Mouse (Mus musculus) lung, postnatal 10 days (tissue): ENCODE measurements at regions not wholly inside any gene's neighbourhood (a gene's known extent, or its start where the extent isn't known, plus 50 kb on each side); places are given as distances from the start of the nearest gene placed in this dataset.

Source experiments
- DNase-seq: peaks from one replicate; pipeline ENCODE4 v3.0.0; 2021

DNA sequence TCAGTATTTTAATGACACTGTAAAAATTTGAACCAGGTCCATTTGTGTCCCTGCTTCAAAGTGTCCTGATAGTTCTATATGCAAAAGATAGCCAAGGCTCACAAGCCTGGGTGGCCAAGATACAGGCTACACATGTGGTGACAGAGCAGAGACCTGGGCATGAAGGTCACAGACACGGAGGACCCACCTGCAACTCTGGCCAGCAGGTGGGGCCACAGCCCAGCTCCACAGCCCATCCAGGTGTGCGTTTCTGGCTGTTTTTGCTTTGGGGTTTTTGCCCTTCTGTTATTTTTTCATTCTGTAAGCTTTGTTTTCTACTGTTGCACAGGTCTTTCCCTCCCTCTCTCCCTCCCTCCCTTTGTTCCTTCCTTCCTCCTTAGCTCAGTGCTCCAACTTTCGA lies 399.4 kb upstream of the Rora start:
- DNase-seq = no peak

DNA sequence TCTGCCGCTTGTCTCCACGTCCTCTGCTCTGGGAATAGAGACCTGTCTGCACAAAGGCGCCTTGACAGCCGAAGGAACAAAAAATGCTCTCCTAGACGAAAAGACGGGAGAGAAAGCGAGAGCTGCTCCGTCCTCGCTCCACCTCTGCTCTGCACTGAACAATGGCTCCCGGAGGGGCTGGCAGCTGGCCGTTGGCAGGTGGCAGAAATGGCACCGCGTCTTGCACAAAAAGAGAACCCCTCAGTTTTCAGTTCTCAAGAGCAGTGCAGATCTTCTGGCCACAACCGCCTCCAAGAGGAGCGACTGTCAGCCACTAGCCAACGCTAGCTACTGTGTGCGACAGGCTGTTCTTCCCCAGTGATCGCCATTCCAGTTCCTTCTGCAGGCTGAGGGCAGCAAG lies 385.0 kb upstream of the Rora start:
- DNase-seq = no peak

DNA sequence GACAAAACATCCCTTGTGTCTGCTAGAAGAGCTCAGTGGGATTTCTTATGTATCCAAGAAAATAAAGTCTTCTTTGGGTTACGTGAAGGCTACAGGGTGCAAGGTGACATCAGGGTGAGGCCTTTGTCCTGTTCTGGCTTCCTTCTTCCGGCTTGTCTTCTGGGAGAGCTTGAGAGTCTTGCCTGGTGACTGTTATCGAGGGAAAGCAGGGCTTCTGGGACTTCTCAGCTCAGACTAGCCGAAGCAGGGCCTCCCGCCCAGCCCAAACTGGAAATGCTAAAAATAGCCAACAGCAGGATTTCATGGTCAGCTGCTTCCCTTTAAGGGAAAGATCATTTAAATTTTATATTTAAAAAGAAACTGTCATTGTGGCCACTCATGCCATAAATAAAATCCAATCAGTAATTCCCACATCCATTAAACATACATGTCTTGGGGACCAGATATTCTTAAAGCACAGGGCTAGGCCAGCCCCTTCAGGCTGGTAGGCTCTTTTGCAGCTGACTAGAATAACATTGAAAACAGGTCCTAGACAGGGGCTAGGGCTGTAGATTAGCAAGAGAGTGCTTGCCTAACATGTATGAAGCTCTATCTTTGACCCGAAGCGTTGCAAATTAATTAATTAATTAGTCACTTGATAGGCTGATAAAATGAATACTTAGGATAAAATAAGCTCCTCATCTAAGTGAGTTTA lies 351.2 kb upstream of the Rora start:
- DNase-seq = peak; percentile 51

DNA sequence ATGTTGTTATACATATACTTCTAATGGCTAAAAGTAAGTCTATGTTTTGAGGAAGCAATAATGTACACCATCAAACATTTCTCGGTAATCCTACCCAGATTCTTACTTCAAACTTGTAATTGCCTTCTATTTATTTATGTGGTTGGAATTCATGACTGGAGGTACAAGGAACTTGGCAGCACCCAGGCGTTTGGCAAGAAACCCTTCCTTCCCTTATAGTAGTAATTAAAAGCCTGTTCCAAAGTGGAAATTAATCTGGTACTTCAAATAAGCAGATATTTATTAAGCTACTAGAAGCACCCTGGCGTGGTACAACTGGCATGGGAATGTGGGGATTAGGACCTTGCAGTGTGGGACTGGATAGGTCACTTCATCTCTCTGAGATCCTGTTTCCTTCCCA lies 322.9 kb upstream of the Rora start:
- DNase-seq = no peak

DNA sequence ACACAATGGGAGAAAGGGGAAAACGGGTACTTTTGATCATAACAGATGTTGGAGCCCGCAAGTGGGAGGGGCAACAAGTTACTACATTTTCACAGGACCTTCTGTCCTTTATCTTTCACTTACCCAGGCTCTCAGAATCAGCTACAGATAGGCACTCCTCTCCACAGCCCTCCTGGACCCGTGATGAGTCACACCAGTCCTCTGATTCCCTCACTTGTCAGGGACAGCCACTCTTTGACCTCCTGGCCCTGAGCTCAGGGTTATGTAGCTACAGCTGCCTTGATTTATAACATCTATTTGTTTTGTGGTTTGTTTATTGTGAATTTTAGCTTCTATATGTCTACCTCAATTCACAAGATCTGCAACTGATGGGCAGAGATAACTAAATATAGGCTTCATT lies 312.7 kb upstream of the Rora start:
- no peak for DNase-seq

DNA sequence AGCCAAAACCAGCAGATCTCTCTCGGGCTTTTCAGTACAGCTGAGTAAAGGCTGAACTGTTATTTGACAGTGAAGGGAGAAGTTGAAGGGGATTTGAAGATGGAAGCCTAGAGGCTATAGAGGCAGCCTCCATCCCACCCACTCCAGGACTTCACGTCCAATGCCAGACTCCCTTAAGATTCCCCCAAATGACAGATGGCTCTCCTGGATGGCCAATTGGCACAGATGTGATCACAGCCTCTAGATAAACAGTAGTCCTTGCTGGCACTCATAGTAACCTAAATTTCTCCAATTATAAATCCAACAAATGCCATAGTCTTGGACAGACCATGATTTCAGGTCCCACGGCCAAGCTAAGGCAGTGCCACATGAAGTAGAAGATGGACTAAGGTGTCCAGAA lies 312.1 kb upstream of the Rora start:
- DNase-seq = no peak

DNA sequence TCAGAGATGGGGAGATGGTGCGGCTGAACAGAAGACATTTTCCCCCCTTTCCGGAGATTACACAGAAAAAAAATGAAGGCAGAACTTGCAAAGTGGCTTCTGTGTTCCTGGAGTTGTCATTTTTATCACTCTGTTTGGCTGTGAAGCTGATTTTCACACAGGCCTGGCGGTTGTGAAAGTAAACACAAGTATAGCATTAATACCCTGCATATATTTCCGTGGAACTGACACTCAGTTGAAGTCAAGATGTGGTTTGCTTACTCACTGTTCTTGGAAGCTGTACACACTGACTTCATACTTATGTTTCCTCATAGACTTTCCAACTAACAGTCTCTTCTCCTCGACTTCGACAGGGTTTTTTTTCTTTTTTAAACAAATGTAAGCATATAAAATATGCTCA lies 306.2 kb upstream of the Rora start:
- no peak for DNase-seq

DNA sequence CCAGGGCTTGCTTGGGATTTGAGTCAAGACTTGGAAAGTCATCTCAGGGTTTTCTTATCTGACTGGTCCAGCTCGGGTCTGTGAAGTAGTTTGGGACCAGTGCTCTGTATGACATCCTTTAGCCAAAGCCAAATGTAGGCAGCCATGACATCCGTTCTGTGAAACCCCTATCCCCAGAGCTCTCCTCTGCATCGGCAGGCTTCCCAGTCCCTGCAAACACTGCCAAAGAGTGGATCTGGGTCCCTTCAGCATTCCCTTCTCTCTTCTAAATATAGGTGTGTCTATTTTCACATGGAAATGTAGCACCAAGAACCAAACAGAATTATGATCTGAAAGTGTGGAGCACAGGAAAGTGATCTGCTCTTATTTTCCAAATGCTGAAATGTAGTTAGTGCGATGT lies 302.1 kb upstream of the Rora start:
- DNase-seq = no peak

DNA sequence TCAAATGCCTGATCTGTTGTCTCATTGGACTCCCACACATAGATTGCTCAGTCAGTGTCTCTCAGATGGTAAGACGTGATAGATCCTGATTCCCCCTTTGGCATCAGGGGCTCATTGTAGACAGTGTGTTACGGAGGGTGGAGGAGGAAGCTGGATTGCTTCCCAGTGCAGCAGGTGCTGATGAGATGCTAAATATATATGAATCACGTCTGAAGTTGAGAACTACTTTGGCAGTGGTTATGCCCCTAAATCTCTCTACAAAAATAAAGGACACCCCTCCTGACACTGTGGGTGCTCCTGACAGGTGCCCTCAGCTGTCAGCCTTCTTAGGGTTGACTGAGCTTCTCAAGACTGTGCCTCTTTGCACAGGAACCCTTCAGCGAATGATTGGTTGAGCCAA lies 299.1 kb upstream of the Rora start:
- DNase-seq = no peak

DNA sequence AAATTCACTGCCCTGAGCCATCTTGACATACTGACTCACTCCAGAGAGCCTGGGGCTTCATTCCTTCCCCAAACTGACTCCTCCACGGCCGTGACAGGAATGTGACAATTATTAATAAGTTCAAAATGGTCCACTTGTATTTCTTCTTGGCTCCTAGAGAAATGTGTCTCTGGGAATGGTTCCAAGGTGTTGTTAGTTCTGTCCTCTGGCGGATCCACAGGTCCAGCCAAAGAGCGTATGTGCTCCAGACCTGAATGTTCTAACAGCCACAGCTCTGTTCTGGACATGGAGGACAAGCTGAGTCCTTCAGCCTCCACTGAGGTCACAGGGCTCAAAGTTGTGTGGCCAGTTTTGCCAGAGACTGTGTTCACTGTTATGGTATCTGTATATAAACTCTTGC lies 297.5 kb upstream of the Rora start:
- peak; percentile 23 for DNase-seq

DNA sequence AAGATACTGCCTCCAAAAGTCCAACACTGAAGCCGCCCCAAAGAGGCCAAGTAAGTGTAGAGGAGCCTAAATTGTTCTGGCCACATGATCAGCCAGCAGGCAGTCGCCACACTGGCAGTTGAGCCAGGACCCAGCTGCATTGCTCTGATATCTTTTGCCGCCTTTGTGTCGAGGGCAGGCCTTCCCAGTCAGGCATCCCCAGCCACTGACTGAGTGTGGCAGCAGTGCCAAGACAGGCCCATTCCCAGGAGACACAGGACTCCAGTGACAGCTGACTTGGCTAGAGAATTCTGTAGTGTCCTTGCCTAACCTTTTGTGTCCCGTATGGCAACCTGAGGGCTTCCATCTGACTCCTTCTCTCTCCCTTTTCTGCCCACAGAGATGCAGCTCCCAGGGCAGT lies 296.4 kb upstream of the Rora start:
- DNase-seq = peak; percentile 31

DNA sequence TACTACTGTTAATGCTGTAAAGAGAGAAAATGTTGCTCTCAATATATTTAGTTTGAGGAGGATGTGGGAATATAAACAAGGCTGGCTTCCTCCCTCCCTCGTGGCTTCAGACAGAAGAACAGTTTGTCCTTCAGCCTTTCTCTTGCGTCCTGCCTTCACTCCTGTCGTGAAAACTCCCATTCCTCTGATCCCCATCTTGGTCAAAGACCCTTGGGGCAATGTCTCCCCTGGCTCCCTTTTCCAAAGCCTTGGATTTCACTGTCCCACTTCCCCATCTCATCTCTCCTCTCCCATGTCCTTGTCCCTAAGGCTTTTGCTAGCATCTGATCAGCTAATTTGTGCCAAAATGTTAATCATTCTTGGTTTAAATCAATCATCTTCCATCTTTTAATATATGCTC lies 286.6 kb upstream of the Rora start:
- no peak for DNase-seq

DNA sequence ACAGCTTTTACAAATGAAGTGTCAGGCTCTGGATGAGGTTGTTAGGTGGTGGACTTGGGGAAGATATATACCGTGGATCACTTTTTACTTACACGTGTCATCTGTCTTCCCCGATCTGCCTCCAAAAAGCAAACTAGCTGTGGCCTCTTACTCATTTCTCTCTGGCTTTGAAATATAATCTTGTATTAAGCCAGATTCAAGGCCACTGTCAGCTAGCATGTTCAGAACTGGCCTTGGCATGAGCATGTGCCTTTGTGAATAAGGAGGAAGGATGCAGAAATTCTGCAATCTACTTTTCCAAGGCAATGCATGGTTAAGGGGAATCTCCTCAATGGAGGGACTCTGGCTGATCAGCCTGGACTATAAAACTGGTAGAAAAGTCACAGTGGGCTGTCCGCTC lies 286.0 kb upstream of the Rora start:
- DNase-seq = no peak

DNA sequence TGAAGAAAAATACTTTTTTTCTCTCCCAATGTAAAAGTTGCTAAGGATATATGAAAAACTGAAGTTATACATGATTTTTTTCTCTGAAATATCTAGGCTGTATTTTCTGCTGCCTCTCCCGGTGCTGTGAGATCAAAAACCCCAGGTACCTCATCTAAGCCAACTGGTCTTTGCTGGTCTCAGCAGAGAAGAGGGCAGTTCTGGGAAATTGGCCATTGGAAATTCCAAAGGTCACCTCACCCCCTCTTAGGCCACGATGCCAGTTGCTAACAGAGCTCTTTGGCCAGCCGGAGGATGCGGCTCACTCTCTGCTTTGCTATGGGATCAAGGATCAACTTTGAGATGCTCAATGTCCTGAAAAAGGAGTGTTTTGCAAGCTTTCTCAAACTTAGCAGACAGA lies 280.9 kb upstream of the Rora start:
- DNase-seq = no peak

DNA sequence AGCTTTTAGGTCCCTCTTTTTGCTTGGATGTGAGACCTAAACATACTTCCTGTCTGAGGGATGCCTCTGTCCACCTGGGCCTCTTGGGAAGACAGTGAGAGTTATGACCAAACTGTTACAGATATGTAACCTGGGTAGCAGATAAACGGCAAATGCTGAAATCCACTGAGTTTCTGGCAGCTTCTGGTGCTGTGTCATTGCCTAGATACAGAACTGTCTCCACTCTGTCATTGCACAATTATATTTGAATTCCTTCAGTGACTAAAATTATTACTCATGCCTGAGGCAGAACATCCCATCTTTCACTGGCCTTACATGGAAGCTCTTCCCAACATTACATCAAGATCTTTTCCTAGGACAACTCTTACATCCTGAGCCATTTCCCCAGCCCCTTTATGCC lies 277.4 kb upstream of the Rora start:
- DNase-seq = no peak

DNA sequence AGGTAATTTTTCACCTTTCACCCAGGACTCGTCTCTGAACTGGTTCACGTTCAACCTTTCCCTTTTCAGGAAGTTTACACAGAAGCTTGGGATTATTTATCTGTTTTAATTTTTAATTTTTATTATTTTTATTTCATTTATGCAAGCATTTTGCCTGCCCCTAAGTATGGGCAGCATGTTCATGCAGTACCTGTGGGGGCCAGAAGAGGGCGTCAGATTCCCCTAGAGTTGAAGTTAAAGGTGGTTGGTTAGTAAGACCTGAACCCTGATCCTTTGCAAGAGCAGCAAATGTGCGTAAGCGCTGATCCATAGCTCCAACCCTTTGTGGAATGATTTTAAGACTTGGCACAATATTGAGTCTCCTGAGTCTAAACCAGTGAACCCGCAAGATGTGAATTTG lies 271.7 kb upstream of the Rora start:
- no peak for DNase-seq

DNA sequence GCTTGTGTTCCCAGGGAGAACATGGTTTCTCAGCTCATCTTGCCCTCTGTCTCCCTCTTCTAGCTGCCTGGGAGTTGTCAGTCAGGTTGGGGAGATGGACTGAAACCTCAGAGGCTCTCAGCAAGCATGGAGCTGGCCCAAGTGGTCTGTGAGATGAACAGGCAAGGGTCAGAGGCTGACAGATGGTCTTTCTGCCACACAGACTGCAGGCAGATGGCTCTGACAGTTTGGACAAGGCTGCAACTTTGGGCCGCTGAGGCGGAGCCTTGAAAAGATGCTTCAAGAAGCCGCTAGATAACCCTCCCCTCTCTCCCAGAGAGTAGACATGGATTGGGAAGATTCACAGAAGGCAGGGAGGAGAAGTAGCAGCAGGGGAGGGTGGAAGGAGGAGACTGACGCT lies 252.7 kb upstream of the Rora start:
- no peak for DNase-seq

DNA sequence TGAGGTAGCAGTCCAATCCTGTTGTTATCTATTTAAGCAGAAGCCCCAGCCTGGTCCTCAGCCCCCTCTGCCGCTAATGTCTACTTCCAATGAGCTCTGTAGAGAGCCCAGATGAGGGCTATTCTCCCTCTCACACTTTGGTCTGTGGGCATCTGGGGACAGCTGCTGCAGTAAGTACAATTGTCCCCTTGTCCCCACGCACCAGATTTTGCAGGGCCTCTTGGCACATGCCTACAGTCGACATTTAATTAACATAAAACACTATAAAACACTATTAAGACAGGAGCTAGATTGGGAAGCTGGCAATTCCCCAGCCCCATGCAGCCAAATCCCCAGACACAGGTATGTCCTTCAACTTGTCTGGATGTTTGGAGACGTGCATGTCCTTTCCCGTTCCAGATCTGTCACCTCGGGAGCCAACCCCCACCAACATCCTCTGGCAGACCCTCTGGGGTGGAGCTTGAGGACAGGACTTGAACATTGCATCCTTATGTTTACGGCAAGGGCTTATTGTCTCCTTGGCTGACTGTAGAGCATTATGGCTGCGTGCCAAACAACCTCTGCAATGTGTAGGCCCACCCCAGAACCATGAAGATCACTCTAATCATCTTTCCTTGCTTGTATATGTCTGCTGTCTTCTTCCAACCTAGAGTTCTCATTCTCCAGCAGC lies 251.3 kb upstream of the Rora start:
- peak; percentile 14 for DNase-seq

DNA sequence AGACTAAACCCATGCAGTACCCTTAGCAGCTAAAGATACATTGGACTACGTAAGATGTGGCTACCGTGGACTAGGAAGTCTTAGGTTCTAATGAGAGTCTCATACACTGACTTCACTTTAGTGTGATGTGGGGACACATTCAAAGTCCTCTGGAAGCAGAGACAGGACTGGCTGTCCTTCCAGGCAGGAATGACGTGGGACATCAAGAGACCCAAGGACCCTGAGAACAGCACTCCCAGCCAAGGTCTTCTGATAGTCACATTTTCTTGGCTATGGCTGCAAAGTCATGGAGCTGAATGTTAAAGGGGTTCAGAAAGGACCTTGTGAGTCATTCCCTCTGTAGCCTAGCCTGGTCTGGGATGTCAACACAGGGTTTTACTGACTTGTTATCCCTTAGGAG lies 250.6 kb upstream of the Rora start:
- no peak for DNase-seq

DNA sequence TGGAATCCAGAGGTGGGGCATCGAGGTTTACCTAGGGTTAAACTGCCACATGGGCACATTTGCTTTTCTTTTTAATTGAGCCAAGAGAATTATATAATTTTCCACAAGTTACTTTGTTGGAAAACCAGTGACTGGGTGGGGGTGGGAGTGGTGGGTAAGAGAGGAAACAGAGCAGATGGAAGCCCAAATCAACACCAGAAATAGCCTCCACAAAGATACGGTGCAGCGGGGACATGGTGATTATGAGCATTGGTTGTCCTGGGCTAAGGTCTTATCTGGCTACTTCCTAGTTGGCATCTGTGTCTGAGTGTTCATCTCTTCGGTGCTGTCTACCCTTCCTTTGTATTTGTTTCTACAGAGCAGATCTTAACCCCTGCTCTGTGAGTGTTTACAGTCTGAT lies 250.1 kb upstream of the Rora start:
- DNase-seq = no peak

DNA sequence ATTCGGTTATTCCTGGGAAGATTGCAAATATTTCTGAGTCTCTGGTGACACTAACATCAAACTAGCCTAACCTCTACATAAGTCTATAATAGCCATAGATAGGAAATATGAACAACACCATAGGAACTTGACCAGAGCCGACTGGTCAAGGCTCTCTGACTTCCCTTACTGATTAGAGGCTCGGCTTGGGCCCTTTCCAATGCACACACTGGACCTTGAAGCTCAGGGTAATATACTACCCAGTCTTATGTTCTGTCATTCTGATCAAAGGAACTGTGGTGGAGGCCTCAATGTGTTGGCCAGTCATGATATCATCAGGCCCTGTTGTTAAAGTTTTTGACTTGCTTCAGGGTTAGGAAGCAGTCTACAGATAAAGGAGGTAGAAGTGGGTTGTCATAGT lies 243.8 kb upstream of the Rora start:
- no peak for DNase-seq

DNA sequence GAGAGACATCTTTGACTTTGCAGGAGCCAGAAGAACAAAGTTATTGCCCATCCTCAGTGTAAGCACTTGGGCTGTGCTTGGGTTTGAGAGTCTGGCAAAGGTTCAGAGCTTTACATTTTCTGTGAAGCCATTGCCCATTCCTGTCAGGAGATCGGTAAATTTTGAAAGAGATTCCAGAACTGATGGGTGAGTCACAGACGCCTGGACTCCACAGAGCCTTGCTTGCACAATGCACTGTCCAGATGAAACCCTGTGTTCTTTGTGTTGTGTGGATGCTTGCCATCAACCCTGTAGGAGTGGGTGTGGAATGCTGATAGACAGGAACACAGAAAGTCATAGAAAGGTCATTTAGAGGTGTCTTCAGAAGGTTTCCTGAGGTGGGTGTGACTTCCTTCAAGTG lies 227.3 kb upstream of the Rora start:
- DNase-seq = no peak

DNA sequence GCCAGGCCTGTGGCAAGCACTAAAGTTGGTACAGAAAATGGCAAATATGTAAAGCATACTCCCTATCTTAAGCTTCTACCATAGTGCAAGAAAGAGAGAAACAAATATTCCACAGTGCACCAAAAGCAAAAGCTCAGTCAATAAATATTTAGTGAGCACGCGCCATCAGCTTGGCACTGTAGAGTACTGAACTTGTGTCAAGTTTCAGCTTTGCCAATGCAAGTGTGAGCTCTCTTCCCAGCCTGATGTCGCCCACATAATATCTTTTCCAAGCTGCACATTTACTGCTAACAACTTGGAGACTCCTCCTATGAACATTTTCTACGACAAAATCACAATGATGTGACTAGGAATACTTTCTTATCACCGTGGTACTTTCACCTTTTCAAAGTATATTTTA lies 190.8 kb upstream of the Rora start:
- no peak for DNase-seq

DNA sequence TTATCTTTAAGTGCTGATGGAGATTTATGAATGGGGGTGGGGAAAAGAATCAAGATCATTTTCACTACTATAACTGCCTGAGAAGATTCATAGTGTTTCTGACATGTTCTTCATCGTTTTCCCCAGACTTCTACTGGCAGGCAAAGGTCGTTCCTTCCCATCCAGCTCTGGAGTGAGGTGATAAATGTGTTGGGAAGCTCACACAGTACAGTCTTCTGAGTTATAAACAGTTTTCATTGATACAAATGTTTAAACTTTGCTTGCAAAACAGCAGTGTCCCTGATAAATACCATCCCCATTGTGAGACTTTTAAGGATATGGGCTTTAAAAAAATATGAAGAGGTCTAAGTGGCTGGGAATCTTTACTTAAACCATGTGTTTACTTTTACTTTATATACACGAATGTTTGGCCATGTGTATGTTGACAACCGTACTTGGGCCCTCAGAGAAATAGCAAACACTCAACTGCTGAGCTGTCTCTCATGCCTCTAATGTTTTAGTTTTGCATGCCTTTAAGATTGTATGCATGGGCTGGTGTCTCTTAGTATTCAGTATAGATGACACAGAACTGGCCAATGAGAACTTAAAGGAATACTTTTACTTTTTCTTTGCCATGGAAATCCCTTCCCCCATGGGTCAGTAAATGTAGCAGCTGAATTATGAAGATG lies 189.8 kb upstream of the Rora start:
- DNase-seq = no peak

DNA sequence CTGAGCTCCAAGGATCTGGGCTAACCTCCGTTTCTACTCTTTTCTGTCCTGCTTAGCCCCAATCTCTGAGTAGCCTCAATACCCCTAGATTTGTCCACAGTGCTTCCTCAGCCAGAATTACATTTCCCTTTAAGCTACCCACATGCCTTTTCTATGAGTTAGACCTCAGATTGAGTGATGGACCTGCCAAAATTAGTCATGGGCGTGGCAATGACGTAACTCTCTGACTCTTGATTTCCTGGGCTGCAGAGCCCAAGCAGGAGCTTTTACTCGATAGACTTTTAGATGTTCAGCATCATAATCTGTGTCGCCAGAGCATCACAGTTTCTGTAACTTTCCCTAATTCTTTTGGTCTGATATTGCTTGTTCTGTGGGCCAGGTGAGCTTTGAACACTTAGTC lies 186.9 kb upstream of the Rora start:
- peak; percentile 16 for DNase-seq
